Mouse (Mus musculus) CH12.LX (cell line): ENCODE results near the gene Gdi1. TPM values are rescaled to one million over a fixed set of nuclear protein-coding genes. Genes with fewer than 3 reads are reported as not detected.

Experiments
- DNase-seq: peaks from one replicate; pipeline ENCODE4 v3.0.0-alpha.2; 2013; ENCODE audit errors: extremely low read depth
- H3K27ac ChIP-seq: 2 replicates; pipeline ENCODE4 v1.5.1; 2012; ENCODE audit warnings: low read depth, mild to moderate bottlenecking, control low read depth, moderate library complexity; ENCODE audit not compliant: insufficient read depth
- H3K27me3 ChIP-seq: replicated peaks from 2 replicates; pipeline ENCODE3; 2012; ENCODE audit warnings: inconsistent platforms
- H3K36me3 ChIP-seq, 2 experiments: replicated peaks in 1 of 2; 2 replicates each; pipeline versions ENCODE3 to v1.6.1; 2012; ENCODE audit warnings: inconsistent platforms in 1 of 2, low read length in 1 of 2, mild to moderate bottlenecking in 1 of 2, mixed read lengths in 1 of 2, moderate library complexity in 1 of 2; ENCODE audit not compliant: control insufficient read depth in 1 of 2, insufficient read depth in 1 of 2
- H3K4me1 ChIP-seq, 2 experiments: 2 replicates each; pipeline ENCODE4 v1.6.1; 2012; ENCODE audit warnings: inconsistent platforms in 1 of 2, moderate library complexity in 1 of 2; ENCODE audit not compliant: insufficient read depth in 2 of 2, control insufficient read depth in 1 of 2
- H3K4me2 ChIP-seq: 2 replicates; pipeline ENCODE4 v1.6.1; 2012; ENCODE audit warnings: low read depth, mild to moderate bottlenecking, control low read depth; ENCODE audit not compliant: poor library complexity, insufficient read depth, severe bottlenecking
- H3K4me3 ChIP-seq, 3 experiments: fragments of 150-350 bp in 1 of 3; sonication (generic) in 1 of 3; replicated peaks in 1 of 3; 2 replicates each; pipeline versions ENCODE3 to v1.5.1; 2011 to 2012; ENCODE audit warnings: low read depth in 2 of 3, low read length in 2 of 3, mild to moderate bottlenecking in 2 of 3, moderate library complexity in 2 of 3, control low read depth in 1 of 3, improper control_type of control experiment in 1 of 3, inconsistent platforms in 1 of 3, mixed read lengths in 1 of 3; ENCODE audit not compliant: poor library complexity in 1 of 3
- H3K79me2 ChIP-seq: replicated peaks from 2 replicates; pipeline ENCODE4 v1.6.1; 2012; ENCODE audit warnings: mild to moderate bottlenecking, moderate library complexity; ENCODE audit not compliant: control insufficient read depth, poor library complexity, insufficient read depth, severe bottlenecking; ENCODE audit errors: extremely low read depth
- H3K9ac ChIP-seq: 2 replicates; pipeline ENCODE4 v1.6.1; 2012; ENCODE audit warnings: low read depth, mild to moderate bottlenecking, control low read depth, moderate library complexity; ENCODE audit not compliant: insufficient read depth
- H3K9me3 ChIP-seq: replicated peaks from 2 replicates; pipeline ENCODE3; 2012; ENCODE audit warnings: low read length, inconsistent platforms, mixed read lengths
- BHLHE40 ChIP-seq: IDR thresholded peaks from 2 replicates; pipeline ENCODE4 v1.6.1; 2011; ENCODE audit warnings: mild to moderate bottlenecking, low read depth, low read length, improper control_type of control experiment
- E2F4 ChIP-seq: IDR thresholded peaks from 2 replicates; pipeline ENCODE4 v1.6.1; 2011; ENCODE audit warnings: low read depth, low read length, improper control_type of control experiment; ENCODE audit not compliant: insufficient replicate concordance
- EP300 ChIP-seq: IDR thresholded peaks from 2 replicates; pipeline ENCODE4 v1.6.1; 2011; ENCODE audit warnings: low read length, improper control_type of control experiment
- ETS1 ChIP-seq: conservative IDR thresholded peaks from 2 replicates; pipeline ENCODE4 v1.6.1; 2012; ENCODE audit warnings: low read depth, mild to moderate bottlenecking, inconsistent platforms, low read length, improper control_type of control experiment, moderate library complexity
- HCFC1 ChIP-seq: IDR thresholded peaks from 2 replicates; pipeline ENCODE4 v1.6.1; 2012; ENCODE audit warnings: low read depth, mild to moderate bottlenecking, inconsistent platforms, low read length, improper control_type of control experiment
- IRF4 ChIP-seq: IDR thresholded peaks from 2 replicates; pipeline ENCODE4 v1.6.1; 2014; ENCODE audit warnings: low read depth, mild to moderate bottlenecking, inconsistent platforms, low read length, improper control_type of control experiment
- JUND ChIP-seq: conservative IDR thresholded peaks from 2 replicates; pipeline ENCODE4 v1.6.1; 2011; ENCODE audit warnings: low read depth, low read length, improper control_type of control experiment
- KAT2A ChIP-seq: IDR thresholded peaks from 2 replicates; pipeline ENCODE4 v1.6.1; 2012; ENCODE audit warnings: low read length, improper control_type of control experiment, inconsistent platforms; ENCODE audit not compliant: insufficient replicate concordance
- MAFK ChIP-seq: IDR thresholded peaks from 2 replicates; pipeline ENCODE4 v1.6.1; 2011; ENCODE audit warnings: low read length, improper control_type of control experiment; ENCODE audit not compliant: insufficient replicate concordance
- MAX ChIP-seq: IDR thresholded peaks from 2 replicates; pipeline ENCODE4 v1.6.1; 2011; ENCODE audit warnings: low read length, improper control_type of control experiment
- MYC ChIP-seq: IDR thresholded peaks from 2 replicates; pipeline ENCODE4 v1.6.1; 2011; ENCODE audit warnings: low read depth, mild to moderate bottlenecking, improper control_type of control experiment, low read length
- NELFE ChIP-seq: IDR thresholded peaks from 2 replicates; pipeline ENCODE4 v1.6.1; 2011; ENCODE audit warnings: low read depth, low read length, improper control_type of control experiment
- NRF1 ChIP-seq: IDR thresholded peaks from 2 replicates; pipeline ENCODE4 v1.6.1; 2014; ENCODE audit warnings: low read depth, mild to moderate bottlenecking, inconsistent platforms, low read length, improper control_type of control experiment, moderate library complexity
- PAX5 ChIP-seq: IDR thresholded peaks from 2 replicates; pipeline ENCODE4 v1.6.1; 2012; ENCODE audit warnings: low read length, inconsistent platforms, mixed read lengths
- POLR2AphosphoS2 ChIP-seq: IDR thresholded peaks from 2 replicates; pipeline ENCODE4 v1.6.1; 2011; ENCODE audit warnings: low read depth, low read length, improper control_type of control experiment
- RAD21 ChIP-seq: IDR thresholded peaks from 2 replicates; pipeline ENCODE4 v1.6.1; 2011; ENCODE audit warnings: low read depth, mild to moderate bottlenecking, low read length, improper control_type of control experiment, moderate library complexity
- RCOR1 ChIP-seq: conservative IDR thresholded peaks from 2 replicates; pipeline ENCODE4 v1.6.1; 2012; ENCODE audit warnings: low read depth, mild to moderate bottlenecking, inconsistent platforms, low read length, improper control_type of control experiment
- SIN3A ChIP-seq: IDR thresholded peaks from 2 replicates; pipeline ENCODE4 v1.6.1; 2012; ENCODE audit warnings: low read length, improper control_type of control experiment, inconsistent platforms
- SMC3 ChIP-seq: IDR thresholded peaks from 2 replicates; pipeline ENCODE4 v1.6.1; 2011; ENCODE audit warnings: low read depth, low read length, improper control_type of control experiment
- TCF12 ChIP-seq: IDR thresholded peaks from 2 replicates; pipeline ENCODE4 v1.6.1; 2014; ENCODE audit warnings: low read depth, mild to moderate bottlenecking, inconsistent platforms, low read length, improper control_type of control experiment
- UBTF ChIP-seq: IDR thresholded peaks from 2 replicates; pipeline ENCODE4 v1.6.1; 2012; ENCODE audit warnings: low read depth, mild to moderate bottlenecking, inconsistent platforms, low read length, improper control_type of control experiment, moderate library complexity
- USF1 ChIP-seq: IDR thresholded peaks from 2 replicates; pipeline ENCODE4 v1.6.1; 2014; ENCODE audit warnings: low read depth, mild to moderate bottlenecking, inconsistent platforms, low read length, improper control_type of control experiment
- USF2 ChIP-seq: conservative IDR thresholded peaks from 2 replicates; pipeline ENCODE4 v1.6.1; 2011; ENCODE audit warnings: low read depth, low read length, improper control_type of control experiment
- ZMIZ1 ChIP-seq: IDR thresholded peaks from 2 replicates; pipeline ENCODE4 v1.6.1; 2012; ENCODE audit warnings: low read depth, mild to moderate bottlenecking, inconsistent platforms, low read length, improper control_type of control experiment
- dilution Hi-C: fragments of 300-500 bp; cut with MboI; formaldehyde crosslinking; loops from 2 replicates; pipeline ENCODE4 v1.14.3; 2020; ENCODE audit warnings: low sequenced_read_pairs; ENCODE audit not compliant: extremely low pct_unique_long_range_greater_than_20kb, extremely low pct_ligation_motif_present
- in situ Hi-C: fragments of 300-500 bp; cut with MboI; formaldehyde crosslinking; loops from 3 replicates; pipeline ENCODE4 v1.14.3; 2019; ENCODE audit warnings: low sequenced_read_pairs, low pct_ligation_motif_present, low pct_unique_long_range_greater_than_20kb, mixed read lengths
- polyA plus RNA-seq: library from polyadenylated mRNA; unstranded; fragments of >175 nt; gene quantifications from 2 replicates; pipeline ENCODE4 v1.2.1, GENCODE M21; 2012; ENCODE audit warnings: low read depth; ENCODE audit not compliant: insufficient read length
- total RNA-seq, 2 experiments: library from RNA; depleted of rRNA; stranded (reverse); fragments of 300-350 nt in 1 of 2; fragments of >200 nt in 1 of 2; gene quantifications; 2 replicates each; pipeline ENCODE4 v1.2.3; 2012 to 2014

The Gdi1 gene
- total and polyA plus RNA-seq, 3 experiments = 32.4 to 66.5 (median 42.7) TPM

DNA sequence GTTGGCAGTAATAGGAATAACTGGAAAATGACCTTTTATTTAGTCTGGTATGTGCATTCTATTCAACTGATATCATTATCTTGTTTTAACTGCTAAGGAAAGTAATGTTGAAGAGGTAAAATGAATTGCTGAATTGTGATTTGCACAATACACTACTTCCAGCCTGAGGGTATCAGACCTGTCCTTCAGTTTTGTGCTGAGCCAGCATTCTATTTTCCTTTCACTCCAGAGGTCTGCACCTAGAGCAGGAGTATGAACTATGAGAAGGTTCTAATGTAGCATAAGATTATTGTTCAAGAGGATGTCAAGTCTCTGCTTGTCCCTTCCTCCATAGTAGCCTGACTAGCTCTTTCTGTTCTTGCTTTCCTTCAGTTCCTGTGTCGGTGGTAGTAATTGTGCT is 6.5 kb upstream of the Gdi1 start:
- TF ChIP-seq NELFE (no peak), MAFK (peak; percentile 61; the same call in 1 of the 2 replicates)
- Histone ChIP-seq H3K9me3 (no peaks in the 10 kb centered on the region), H3K27ac (no peak overlapping the region), H3K9ac (no peak overlapping the region), H3K4me2 (no peak overlapping the region; the same call in 1 of the 2 replicates), H3K27me3 (no peaks in the 10 kb centered on the region), H3K4me3 (no peak overlapping the region), H3K79me2 (no peaks in the 10 kb centered on the region; the same call in 1 of the 2 replicates), H3K36me3 (peaks cover 36 to 42% of the 10 kb centered on the region in 2 experiments), H3K4me1 (peaks cover 0 to 27% of the 10 kb centered on the region in 2 experiments; a peak in 2 of 4 replicates)
- dilution Hi-C loops (no loop called here), in situ Hi-C loops (no loop called here)
- DNase-seq = no peak

DNA sequence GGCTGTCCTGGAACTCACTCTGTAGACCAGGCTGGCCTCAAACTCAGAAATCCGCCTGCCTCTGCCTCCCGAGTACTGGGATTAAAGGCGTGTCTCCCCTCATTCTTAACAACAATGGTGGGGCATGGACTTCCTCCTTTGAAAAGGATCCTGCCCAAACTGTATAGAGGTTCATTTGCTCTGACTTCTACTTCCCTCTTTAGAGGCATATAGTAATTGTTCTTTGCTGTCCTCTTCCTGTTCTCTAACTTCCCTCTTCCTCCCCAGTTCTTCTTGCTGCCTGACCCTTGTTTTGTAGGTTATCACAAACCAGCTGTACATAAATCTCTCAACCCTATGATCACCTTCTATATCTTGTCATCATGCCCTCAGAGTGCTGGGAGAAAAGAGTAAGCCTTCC is 5.1 kb upstream of the Gdi1 start:
- peaks cover 42 to 53% of the 10 kb centered on the region in 2 experiments for H3K36me3 ChIP-seq
- H3K9me3 ChIP-seq = no peaks in the 10 kb centered on the region
- in situ Hi-C loops (no loop called here), dilution Hi-C loops (no loop called here)
- H3K4me1 ChIP-seq = peaks cover 0 to 40% of the 10 kb centered on the region in 2 experiments; a peak in 2 of 4 replicates
- H3K27ac ChIP-seq = no peak overlapping the region
- H3K9ac ChIP-seq = no peak overlapping the region
- no peak overlapping the region for H3K4me3 ChIP-seq
- DNase-seq = no peak
- H3K79me2 ChIP-seq = no peaks in the 10 kb centered on the region; the same call in 1 of the 2 replicates
- no peaks in the 10 kb centered on the region for H3K27me3 ChIP-seq
- no peak overlapping the region for H3K4me2 ChIP-seq
- TF ChIP-seq USF2 = no peak
- no peak for TF ChIP-seq UBTF
- TF ChIP-seq ZMIZ1 = no peak
- no peak for TF ChIP-seq PAX5
- TF ChIP-seq KAT2A = no peak
- no peak for TF ChIP-seq EP300
- TF ChIP-seq MYC = no peak
- TF ChIP-seq MAFK = no peak
- TF ChIP-seq RAD21 = no peak
- TF ChIP-seq RCOR1 = no peak
- TF ChIP-seq, all 38 proteins: peak for 0

DNA sequence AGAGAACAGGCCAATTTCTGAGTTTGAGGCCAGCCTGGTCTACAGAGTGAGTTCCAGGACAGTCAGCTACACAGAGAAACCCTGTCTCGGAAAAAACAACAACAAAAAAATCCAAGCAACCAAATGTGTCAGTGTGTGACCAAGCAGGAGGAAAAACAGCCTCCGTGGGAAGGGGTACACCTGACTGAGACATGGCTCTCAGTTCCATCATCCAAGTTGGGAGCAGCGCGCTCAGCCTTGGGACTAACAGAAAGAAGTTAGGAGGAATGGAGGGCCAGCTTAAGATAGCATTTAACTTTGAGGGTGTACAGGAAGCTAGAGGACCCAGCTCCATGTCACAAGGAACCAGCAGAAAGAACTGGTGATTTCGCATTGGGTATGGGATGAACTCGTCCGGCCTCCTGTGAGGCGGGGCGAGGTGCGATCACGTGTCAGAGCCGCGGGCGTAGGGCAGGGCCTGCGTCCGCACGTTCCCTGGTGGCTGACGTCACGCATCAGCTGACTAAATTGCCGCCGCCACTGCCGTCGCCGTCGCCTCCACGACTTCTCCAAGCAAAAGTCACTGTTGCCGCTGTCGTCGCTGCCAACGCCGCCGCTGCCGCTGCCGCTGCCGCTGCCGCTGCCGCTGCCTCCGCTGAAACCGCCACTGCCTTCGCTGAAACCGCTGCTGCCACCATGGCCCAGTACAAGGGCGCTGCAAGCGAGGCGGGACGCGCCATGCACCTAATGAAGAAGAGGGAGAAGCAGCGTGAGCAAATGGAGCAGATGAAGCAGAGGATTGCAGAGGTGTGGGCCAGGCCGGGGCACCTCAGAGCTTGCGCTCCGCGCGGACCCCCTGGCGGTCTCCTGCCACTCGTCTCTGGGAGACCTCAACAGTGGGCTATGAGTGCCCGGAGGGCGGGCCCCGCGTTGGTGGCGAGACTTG is 8.0 kb downstream of the Gdi1 start, which contains the start of gene Fam50a:
Gene Fam50a (plus strand): TSS at position 494 of the 925 bp plus-strand sequence.
- H3K9ac ChIP-seq = peak within 1 kb of the TSS; percentile 54
- TF ChIP-seq POLR2AphosphoS2 = peak; percentile 68; the same call in 1 of the 2 replicates
- TF ChIP-seq NRF1 = no peak
- TF ChIP-seq USF1 = peak; percentile 89
- TF ChIP-seq BHLHE40 = peak; percentile 94
- TF ChIP-seq HCFC1 = no peak
- TF ChIP-seq E2F4 = no peak
- TF ChIP-seq IRF4 = no peak
- 0 out of 2 replicates have a peak, but pooled peaks have one; percentile 19 for TF ChIP-seq TCF12
- TF ChIP-seq USF2 = peak; percentile 83
- no peak for TF ChIP-seq JUND
- no peak for TF ChIP-seq SMC3
- TF ChIP-seq UBTF = no peak
- TF ChIP-seq EP300 = no peak
- peak; percentile 85 for TF ChIP-seq MAX
- 0 out of 2 replicates have a peak, but pooled peaks have one; percentile 50 for TF ChIP-seq SIN3A
- peak; percentile 59 for TF ChIP-seq ETS1
- dilution Hi-C loops = no loop called here
- H3K4me1 ChIP-seq = peaks cover 0 to 17% of the 10 kb centered on the region in 2 experiments; a peak in 1 of 4 replicates
- H3K36me3 ChIP-seq = peaks cover 37 to 64% of the 10 kb centered on the region in 2 experiments
- no peaks in the 10 kb centered on the region; the same call in 1 of the 2 replicates for H3K79me2 ChIP-seq
- in situ Hi-C loops = no loop called here
- H3K9me3 ChIP-seq = no peaks in the 10 kb centered on the region
- peak within 1 kb of the TSS; percentile 59; the same call in 1 of the 2 replicates for H3K4me2 ChIP-seq
- peak within 1 kb of the TSS; percentile 44 to 95 (median 60) for H3K4me3 ChIP-seq
- no peaks in the 10 kb centered on the region for H3K27me3 ChIP-seq
- peak within 1 kb of the TSS; percentile 55 for H3K27ac ChIP-seq
- peak; percentile 79 for DNase-seq
